Mouse (Mus musculus) C2C12 (cell line): ENCODE results near the gene C2cd3. TPM values are rescaled to one million over a fixed set of nuclear protein-coding genes. Genes with fewer than 3 reads are reported as not detected.

Source experiments
- H3K27me3 ChIP-seq: one replicate; pipeline ENCODE4 v1.6.1; 2011; ENCODE audit not compliant: control insufficient read depth, insufficient read depth, insufficient read length
- H3K36me3 ChIP-seq: one replicate; pipeline ENCODE4 v1.6.1; 2011; ENCODE audit not compliant: control insufficient read depth, insufficient read depth
- H3K4me3 ChIP-seq: one replicate; pipeline ENCODE4 v1.5.1; 2011; ENCODE audit warnings: mild to moderate bottlenecking, control low read depth; ENCODE audit not compliant: poor library complexity, insufficient read depth, severe bottlenecking
- H3K79me2 ChIP-seq: one replicate; pipeline ENCODE4 v1.6.1; 2011; ENCODE audit not compliant: control insufficient read depth, insufficient read depth
- H3K79me3 ChIP-seq: one replicate; pipeline ENCODE4 v1.6.1; 2011; ENCODE audit warnings: low read depth, control low read depth
- H3ac ChIP-seq: one replicate; pipeline ENCODE3; 2011; ENCODE audit warnings: low read depth; ENCODE audit not compliant: control insufficient read depth, insufficient read length
- CEBPB ChIP-seq: IDR thresholded peaks from one replicate; pipeline ENCODE4 v1.6.1; 2011; ENCODE audit warnings: low read depth, mild to moderate bottlenecking, control low read depth, moderate library complexity
- CTCF ChIP-seq: IDR thresholded peaks from one replicate; pipeline ENCODE4 v1.5.1; 2011; ENCODE audit not compliant: control insufficient read depth, insufficient read depth, insufficient read length
- FOSL1 ChIP-seq: IDR thresholded peaks from one replicate; pipeline ENCODE4 v1.8.0; 2011; ENCODE audit warnings: mild to moderate bottlenecking, low read length; ENCODE audit not compliant: poor library complexity, insufficient read depth, severe bottlenecking
- MAX ChIP-seq: IDR thresholded peaks from one replicate; pipeline ENCODE4 v1.6.1; 2011; ENCODE audit warnings: mild to moderate bottlenecking, control low read depth
- MYOD1 ChIP-seq: IDR thresholded peaks from one replicate; pipeline ENCODE4 v1.6.1; 2011; ENCODE audit warnings: low read depth; ENCODE audit not compliant: control insufficient read depth, insufficient read length
- MYOG ChIP-seq: IDR thresholded peaks from one replicate; pipeline ENCODE4 v1.6.1; 2011; ENCODE audit not compliant: control insufficient read depth, insufficient read length; ENCODE audit errors: extremely low read depth
- USF1 ChIP-seq: IDR thresholded peaks from one replicate; pipeline ENCODE4 v1.6.1; 2011; ENCODE audit warnings: low read depth, mild to moderate bottlenecking, control low read depth, moderate library complexity
- polyA plus RNA-seq: library from polyadenylated mRNA; unstranded; fragments of >200 nt; fragmentation: generic; extraction: Trizol; gene quantifications from one replicate; pipeline ENCODE4 v1.2.1, GENCODE M21; 2012; ENCODE audit warnings: missing spikeins

C2cd3 gene
- polyA plus RNA-seq, 1 experiment = 7.8 TPM

DNA sequence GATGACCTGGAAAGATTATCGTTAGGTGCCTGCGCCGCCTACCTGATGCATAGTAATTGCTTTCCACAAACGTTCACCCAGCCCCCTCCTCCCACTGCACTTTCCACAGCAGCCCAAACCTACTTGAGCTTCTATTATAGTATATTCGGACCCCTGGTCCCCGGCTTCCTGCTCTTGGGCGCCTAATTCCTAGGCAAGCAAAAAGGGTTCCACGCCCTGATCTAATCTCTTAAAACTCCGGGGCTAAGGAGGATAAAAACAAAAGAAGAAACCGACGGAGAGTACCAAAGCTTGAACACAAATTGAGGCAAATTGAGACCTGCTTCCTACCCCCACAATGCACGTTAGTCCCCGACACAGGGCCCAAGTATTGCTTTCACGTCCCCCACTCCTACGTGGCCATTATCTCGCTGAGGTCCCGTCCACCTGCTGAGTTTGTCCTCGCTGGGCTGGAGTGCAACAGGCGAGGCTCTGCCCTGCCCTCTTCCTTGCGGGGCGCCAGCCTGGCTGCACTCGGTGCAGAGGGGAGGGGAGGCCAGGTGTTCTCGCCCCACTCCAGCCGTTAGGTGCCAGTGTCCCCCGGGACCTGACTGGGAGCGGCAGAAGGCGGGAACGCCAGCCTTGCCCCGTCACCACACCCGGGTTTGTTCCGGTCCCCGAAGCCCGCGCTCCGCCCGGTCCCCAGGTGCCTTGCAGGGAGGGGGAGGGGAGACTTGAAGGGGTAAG, 120.5 kb downstream of the C2cd3 start:
- Histone ChIP-seq H3K79me3 (no peaks in the 10 kb centered on the region), H3K27me3 (no peaks in the 10 kb centered on the region), H3K36me3 (no peaks in the 10 kb centered on the region), H3ac (peak overlapping the region; percentile 9), H3K4me3 (no peak overlapping the region), H3K79me2 (no peaks in the 10 kb centered on the region)
- no peak for TF ChIP-seq CTCF
- no peak for TF ChIP-seq CEBPB
- no peak for TF ChIP-seq USF1
- TF ChIP-seq MYOD1 = no peak
- TF ChIP-seq MYOG = no peak
- TF ChIP-seq MAX = no peak
- TF ChIP-seq FOSL1 = no peak

DNA sequence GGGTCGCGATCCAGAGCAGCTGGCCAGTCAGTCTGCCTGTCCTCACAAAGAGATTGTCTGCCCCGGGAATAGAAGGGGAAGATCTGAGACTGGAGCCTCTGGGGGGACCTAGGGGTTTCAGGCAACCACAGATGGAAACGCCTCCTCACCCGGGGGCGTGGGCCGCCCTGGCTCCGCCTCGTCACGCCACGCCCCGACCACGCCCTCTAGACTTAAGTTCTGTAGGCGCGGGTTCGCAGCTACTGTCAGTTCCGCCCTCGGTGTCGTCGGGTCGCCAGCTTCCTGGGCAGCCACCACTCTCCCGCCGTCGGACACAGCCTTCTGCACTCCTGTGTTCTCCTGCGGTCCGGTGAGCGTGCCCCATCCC, 121.1 kb downstream of the C2cd3 start, which contains the start of gene Ucp2:
Gene Ucp2 (plus strand): TSS at position 221 of the 367 bp plus-strand sequence.
- no peaks in the 10 kb centered on the region for H3K79me3 ChIP-seq
- H3K4me3 ChIP-seq = no peak within 1 kb of the TSS
- H3ac ChIP-seq = peak within 1 kb of the TSS; percentile 52
- H3K36me3 ChIP-seq = no peaks in the 10 kb centered on the region
- H3K27me3 ChIP-seq = no peaks in the 10 kb centered on the region
- TF ChIP-seq CTCF (no peak), MAX (no peak), USF1 (no peak), MYOD1 (no peak), FOSL1 (no peak), CEBPB (no peak), MYOG (no peak)
- H3K79me2 ChIP-seq = no peaks in the 10 kb centered on the region

DNA sequence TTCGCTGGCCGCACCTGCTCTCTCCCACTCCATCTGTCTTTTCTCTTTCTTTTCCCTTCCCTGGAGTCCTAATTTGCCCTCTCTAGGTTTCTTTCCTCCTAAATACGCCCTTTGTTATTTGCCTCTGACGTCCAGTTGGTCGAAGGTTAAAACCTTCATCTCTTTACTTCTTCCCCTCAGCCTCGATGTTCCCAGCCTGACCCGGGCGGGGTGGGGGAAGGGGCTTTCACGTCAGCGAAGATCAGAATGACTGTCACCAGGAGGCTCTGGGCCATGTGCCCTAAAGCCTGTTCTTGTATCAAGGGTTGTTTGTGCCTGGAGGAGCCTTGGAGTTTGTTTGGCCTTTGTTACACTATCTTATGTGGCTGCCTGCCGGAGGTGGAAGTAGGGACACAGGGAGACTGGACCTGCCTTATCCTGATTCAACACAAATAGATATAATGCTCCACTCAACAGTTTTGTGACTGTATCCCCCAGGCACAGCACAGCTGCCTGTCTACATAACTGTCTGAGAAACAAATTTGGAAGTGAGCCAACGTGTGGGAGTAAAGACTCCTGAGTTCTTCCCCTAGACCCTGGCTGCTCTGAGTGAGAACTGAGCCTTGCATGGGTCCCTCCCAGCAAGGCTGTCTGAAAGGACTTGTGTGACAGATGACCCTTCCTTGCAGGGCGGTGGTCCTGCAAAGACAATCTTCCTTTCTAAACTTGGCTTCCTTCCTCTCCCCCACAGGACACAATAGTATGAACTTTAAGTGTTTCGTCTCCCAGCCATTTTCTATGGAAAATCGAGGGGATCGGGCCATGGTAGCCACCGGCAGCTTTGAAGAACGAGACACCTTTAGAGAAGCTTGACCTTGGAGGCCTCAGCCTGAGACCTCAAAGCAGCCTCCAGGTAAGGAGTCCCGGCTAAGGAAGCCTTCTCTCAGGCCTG, 121.7 kb downstream of the C2cd3 start:
- Histone ChIP-seq H3K36me3 (no peaks in the 10 kb centered on the region), H3ac (peak overlapping the region; percentile 52), H3K79me3 (no peaks in the 10 kb centered on the region), H3K27me3 (no peaks in the 10 kb centered on the region), H3K4me3 (no peak overlapping the region), H3K79me2 (no peaks in the 10 kb centered on the region)
- TF ChIP-seq MYOD1 = no peak
- TF ChIP-seq CEBPB = no peak
- TF ChIP-seq USF1 = no peak
- TF ChIP-seq CTCF = no peak
- TF ChIP-seq MYOG = no peak
- TF ChIP-seq FOSL1 = no peak
- TF ChIP-seq MAX = no peak

GRCm38 (mm10) chr7:100494415-100494831, 122.4 kb downstream of the C2cd3 start:
- H3K4me3 ChIP-seq = no peak overlapping the region
- no peaks in the 10 kb centered on the region for H3K79me2 ChIP-seq
- TF ChIP-seq MAX = no peak
- TF ChIP-seq FOSL1 = no peak
- TF ChIP-seq USF1 = no peak
- TF ChIP-seq MYOD1 = no peak
- TF ChIP-seq CEBPB = no peak
- TF ChIP-seq MYOG = no peak
- no peak for TF ChIP-seq CTCF

GRCm38 (mm10) chr7:100495042-100495441, 123.0 kb downstream of the C2cd3 start:
- H3K27me3 ChIP-seq = no peaks in the 10 kb centered on the region
- H3K36me3 ChIP-seq = no peaks in the 10 kb centered on the region
- H3K79me3 ChIP-seq = no peaks in the 10 kb centered on the region
- no peak overlapping the region for H3K4me3 ChIP-seq
- TF ChIP-seq MYOG (no peak), MYOD1 (no peak), CTCF (no peak), MAX (no peak), CEBPB (no peak), FOSL1 (no peak), USF1 (no peak)
- H3ac ChIP-seq = no peak overlapping the region
- no peaks in the 10 kb centered on the region for H3K79me2 ChIP-seq

More at GRCm38 (mm10) chr7:100494415-100494831, 122.4 kb downstream of the C2cd3 start:
- H3K27me3 ChIP-seq = no peaks in the 10 kb centered on the region
- no peaks in the 10 kb centered on the region for H3K79me3 ChIP-seq
- H3K36me3 ChIP-seq = no peaks in the 10 kb centered on the region
- H3ac ChIP-seq = no peak overlapping the region
